Mouse (Mus musculus): ENCODE measurements around the gene Myl6.

GRCm38 (mm10) chr10:128497134-128497737 is 3.3 kb upstream of the Myl6 start:
- TF ChIP-seq CTCF (IDR thresholded peaks at IDR 0.05; ENCODE audit: low read depth) (no peak), EP300 (IDR thresholded peaks at IDR 0.05; ENCODE audit: low read depth) (no peak)

Data from liver, embryonic 14.5 days (tissue).